Mouse (Mus musculus): ENCODE measurements around the gene Blnk.

DNA sequence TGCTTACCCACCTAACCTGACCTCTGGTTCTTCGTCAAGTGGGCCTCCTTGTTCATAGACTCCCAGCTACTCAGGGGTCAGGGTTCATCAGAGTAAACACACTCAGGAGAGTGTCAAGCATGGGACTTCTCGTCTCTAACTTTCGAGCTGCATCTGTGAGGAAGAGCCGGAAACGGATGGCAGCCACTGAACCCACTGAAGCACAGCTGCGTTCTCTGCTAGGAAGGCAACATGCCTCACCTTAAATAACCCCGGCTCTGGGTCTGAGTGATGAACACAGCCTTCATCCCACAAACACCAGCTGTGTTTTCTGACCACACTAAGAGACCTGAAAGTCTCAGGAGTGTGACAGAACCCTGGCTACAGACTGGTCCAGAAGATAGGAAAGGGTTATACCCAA lies 44.8 kb upstream of the Blnk start:
- TF ChIP-seq EP300 (IDR thresholded peaks at IDR 0.05; ENCODE audit: low read depth) (no peak), CTCF (IDR thresholded peaks at IDR 0.05; ENCODE audit: low read depth) (no peak)
